Mouse (Mus musculus): ENCODE results near the gene Gif.

Gif gene

GRCm38 (mm10) chr19:11793741-11794359, 46.5 kb downstream of the Gif start:
- DNase-seq (ENCODE audit: extremely low spot score, low read depth, low spot score): no peak

GRCm38 (mm10) chr19:11794447-11794846, 47.1 kb downstream of the Gif start:
- DNase-seq (ENCODE audit: extremely low spot score, low read depth, low spot score): no peak

- no peak for DNase-seq (ENCODE audit: extremely low spot score, low read depth, low spot score)
Observed at GRCm38 (mm10) chr19:11800531-11801315, 53.4 kb downstream of the Gif start.

- no peak for DNase-seq (ENCODE audit: extremely low spot score, low read depth, low spot score)
Observed at GRCm38 (mm10) chr19:11804423-11804822, 57.1 kb downstream of the Gif start.

GRCm38 (mm10) chr19:11807251-11807650, 59.9 kb downstream of the Gif start:
- no peak for DNase-seq (ENCODE audit: extremely low spot score, low read depth, low spot score)

- DNase-seq (ENCODE audit: extremely low spot score, low read depth, low spot score): no peak
Observed at GRCm38 (mm10) chr19:11807822-11808221, 60.5 kb downstream of the Gif start.

- no peak for DNase-seq (ENCODE audit: extremely low spot score, low read depth, low spot score)
Observed at GRCm38 (mm10) chr19:11808452-11808851, 61.1 kb downstream of the Gif start.

GRCm38 (mm10) chr19:11810003-11810758, 62.8 kb downstream of the Gif start:
- DNase-seq (ENCODE audit: extremely low spot score, low read depth, low spot score): no peak

- no peak for DNase-seq (ENCODE audit: extremely low spot score, low read depth, low spot score)
Observed at GRCm38 (mm10) chr19:11810856-11811255, 63.5 kb downstream of the Gif start.

- no peak for DNase-seq (ENCODE audit: extremely low spot score, low read depth, low spot score)
Observed at GRCm38 (mm10) chr19:11811688-11812365, 64.5 kb downstream of the Gif start.
